Mouse (Mus musculus): ENCODE data around the gene Ctsll3.

Gene Ctsll3

DNA sequence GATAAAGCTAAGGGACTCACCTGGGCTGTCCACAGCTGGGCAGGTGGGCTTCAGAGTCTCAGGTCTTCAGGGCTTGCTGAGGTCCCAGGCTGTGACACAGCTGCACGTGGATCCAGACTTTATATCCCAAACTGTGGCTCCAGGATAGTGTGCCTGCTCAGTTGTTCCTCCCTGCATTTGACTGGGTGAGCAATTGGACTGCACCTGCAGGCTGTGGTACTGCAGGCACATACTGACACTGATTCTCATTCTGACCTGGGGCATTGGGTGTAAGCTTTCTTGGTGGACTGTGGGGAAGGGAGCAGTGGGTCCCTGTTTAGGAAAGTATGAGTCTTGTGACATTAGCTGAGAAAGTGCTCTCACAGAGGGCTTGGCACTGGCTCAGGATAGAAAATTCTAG lies at the start of gene Ctsll3:
Gene Ctsll3 (minus strand): TSS at position 101 of the 400 bp plus-strand sequence.
- no peak for DNase-seq

DNA sequence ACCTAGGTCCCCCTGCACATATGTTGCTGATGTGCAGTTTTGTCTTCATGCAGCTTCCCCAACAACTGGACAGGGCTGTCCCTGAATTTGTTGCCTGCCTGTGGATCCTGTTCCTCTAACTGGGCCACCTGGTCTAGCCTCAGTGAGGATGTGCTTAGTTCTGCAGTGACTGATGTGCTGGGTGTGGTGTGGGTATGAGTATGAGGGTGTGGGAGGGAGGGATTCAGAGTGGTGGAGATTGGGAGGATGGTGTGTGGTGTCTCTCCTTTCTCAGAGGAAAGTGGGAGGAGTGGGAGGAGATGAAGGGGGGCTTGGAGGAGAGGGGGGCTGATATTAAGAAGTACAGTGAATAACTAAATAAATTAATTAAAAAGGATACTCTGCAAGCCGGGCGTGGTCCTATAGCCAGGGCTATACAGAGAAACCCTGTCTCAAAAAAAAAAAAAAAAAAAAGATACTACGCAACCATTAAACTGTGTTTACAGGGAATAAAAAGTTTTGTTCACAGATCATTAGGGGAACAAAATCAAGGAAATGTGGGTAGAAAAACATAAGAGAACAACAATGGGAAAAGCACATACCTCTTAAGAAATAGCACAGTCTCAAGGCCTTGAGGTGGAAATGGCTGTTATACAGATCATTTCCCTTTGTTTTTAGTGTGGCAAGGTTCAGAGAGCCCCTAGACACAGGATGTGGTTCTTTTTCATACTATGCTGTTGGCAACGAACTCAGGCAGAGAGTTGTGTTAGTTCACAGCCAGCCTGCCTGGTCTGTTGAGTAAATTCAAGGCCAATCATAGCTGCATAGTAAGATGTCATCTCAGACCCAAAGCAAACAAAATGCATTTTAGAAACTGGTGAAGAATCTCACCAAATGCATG lies 45.8 kb upstream of the Ctsll3 start:
- DNase-seq = no peak

DNA sequence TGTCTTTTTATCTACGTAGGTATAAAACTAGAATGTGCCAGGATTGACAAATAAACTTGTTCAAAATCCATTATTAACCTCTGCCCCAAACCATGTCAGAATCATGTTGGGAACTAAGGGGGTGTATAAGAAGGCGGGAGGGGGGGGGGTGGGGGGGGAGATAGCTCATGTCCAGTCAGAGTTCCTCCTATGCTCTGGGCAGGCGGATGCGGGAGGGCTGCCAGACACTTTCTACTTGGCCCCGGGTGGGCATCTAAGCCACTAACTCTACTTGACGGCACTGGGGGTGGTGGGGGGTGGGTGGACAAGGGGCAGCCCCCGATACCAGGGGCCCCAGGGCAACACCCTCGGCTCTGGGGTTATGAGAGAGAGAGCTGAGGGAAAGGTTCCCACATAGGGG lies 40.5 kb upstream of the Ctsll3 start:
- DNase-seq = no peak

DNA sequence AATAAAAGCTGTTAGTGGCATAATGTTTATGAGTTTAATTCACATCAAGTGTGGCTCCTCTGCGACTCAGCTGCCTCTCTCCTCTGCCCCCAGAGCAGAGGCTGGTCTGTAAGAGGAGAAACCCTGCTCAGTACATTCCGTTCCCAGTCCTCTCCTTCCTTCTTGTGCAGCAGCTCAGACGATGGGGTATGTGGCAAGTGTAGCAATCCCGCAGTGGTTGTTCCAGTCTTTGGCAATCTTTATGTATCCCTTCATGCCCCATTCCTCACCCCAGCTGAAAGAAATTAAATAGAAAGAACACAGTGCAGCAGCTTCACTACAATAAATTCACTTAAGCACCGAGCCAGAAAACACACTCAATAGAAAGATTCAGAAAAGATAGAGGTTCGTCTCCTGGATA lies 40.1 kb upstream of the Ctsll3 start:
- no peak for DNase-seq

DNA sequence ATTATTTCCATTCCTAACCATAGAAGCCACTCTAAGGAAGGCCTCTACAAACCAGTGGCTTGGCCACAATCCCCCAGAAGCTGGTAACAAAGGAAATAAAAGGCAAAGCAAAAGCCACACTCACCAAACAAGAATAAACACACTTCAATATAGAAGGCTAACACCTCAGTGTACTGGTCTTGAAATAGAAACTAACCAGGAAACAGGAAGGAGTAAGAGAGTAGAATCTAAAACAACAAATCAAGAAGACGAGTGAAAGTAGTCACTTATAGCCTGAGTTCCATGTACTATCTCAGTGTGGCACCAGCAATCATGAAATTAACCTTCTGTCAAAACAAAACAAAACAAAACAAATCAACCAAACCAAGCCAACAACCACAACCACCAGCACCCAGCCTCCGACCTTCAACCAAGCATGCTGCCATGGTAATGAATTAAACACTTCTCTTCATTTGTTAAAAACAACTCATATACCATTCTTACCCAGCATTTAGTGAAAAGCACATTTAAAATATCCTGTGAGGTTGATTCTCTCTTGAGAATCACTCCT lies 36.8 kb upstream of the Ctsll3 start:
- no peak for DNase-seq

DNA sequence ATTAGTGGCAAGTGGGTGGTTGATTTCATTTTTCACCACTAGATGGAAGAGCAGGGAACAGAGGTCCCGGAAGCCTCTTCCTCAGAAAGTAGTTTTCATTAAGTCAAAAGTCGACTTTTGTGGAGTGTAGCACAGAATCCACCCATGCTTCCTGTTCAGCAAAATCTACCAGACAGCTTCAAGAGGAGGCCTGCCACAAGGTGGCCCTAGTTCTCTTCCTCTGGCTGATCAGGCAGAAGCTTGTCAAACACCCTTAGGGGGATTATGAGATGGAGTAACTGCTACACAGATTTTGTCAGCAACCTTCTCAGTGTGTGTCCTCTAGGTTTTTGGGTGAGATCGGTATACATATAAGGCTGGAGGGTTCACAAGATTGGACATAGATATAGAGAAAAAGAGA lies 23.4 kb upstream of the Ctsll3 start:
- no peak for DNase-seq

DNA sequence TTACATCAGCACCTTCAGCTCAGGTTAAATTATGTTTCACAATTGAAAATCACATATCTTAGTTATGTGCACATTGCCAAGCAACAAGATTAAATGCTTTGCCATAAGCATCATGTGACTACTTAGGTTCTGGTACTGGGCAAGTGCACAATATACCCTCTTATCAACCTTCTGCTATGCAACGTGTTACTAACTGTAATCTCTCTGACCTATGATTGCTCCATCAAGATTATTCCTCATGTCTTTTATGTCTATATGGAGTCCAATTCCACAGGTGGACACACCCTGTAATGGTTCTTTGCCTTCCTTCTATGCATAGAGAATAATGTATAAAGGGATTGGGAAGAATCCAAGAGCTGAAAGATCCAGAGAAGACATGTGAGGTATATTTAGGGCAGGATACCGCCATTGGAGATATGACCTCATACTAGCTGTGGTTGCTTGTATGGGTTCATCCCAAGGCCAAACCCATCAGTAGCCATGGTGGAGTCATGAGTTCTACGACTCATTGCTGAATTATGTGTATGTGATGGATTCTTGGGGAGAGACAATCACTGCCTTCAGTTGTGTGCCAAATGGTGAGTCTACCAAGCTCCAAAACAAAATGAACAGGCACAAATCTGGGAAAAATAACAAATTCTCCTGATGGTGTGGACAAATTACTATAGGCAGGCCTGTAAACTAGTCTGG lies 18.0 kb upstream of the Ctsll3 start:
- no peak for DNase-seq

DNA sequence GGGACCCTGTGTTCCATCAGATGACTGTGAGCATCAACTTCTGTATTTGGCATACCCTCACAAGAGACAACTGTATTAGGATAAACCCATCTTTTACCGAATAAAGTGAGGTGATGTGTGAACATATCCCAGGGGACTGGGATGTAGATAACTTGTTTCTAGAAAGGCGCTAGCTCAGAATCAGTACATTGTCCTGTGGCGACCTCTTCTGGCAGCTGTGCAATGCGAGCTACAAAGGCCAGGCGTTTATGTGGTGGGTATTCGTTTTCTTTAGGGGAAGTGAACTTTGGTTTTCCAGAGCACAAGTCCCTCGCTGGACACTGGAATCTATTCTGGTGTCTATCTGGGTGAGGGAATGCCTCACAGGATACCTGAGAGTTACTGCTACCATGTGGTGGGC lies 16.8 kb upstream of the Ctsll3 start:
- DNase-seq = peak; percentile 70

DNA sequence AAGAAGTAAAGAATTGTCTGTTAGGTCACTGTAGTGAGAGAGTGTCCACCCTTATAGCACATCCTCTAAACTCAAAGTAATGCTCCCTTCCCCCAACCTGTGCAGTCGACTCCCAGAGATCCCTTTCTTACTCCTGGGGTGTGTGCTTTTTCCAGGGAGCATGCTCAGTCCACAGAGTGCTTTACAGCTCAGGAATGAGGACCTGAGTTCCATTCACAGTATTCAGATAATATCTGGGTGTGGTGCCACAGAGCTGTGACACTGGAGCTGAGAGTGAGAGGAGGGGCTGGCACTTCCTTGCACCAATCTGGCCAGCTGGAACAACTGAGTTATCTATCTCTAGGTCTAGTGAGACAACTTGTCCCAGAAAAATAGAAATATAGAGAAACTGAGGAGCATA lies 11.1 kb upstream of the Ctsll3 start:
- no peak for DNase-seq

DNA sequence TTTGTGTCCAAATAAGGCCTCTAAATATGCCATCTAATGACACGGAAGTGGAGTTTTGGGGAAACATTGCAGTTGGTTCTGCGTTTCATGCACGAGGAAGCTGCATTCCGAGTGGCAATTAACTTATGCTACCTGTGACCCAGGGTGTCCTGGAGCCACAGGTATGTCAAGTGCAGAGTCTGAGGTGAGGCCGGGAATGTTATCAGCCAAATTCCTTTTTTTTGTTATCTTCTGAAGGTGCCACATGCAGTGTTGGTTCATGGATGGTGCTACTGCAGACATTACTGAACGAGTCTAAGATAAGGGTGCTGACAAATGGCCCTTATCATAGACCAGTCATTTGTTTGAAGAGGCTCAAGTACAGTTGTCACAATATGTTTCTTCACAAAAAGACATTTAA lies 10.1 kb upstream of the Ctsll3 start:
- DNase-seq = no peak

DNA sequence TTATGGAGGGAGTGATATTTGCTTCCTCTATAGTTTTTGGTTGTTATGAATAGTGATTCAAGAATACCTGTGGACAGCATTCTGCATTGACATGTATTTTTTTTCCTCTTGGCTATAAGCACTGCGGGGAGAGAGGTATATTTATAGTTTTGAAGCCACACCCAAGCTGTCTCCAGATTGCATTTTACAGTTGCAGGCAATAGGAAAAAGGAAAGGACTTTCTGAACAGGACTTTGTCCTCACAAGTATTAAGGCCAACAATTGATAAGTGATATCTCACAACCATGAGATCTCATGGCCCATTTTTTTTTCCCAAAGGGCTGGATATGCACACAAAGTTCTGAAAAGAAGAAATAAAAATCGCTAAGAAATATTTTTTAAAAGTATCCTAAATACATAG lies 7.0 kb upstream of the Ctsll3 start:
- DNase-seq = no peak

DNA sequence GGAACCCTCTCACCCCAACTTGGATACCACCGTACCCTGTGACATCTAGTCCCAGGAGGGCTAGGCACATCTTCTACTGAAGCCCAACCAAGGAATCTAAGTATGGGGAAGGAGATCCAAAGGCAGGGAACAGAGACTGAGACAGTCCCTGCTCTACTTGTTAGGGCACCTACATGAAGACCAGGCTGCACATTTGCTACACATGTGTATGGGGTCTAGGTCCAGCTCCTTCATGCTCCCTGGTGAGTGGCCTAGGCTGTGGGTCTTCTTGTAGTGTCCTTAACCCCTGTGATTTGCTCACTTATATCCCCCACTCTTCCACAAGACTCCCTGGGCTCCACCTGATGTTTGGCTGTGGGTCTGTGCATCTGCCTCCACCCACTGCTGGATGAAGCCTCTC lies 13.2 kb downstream of the Ctsll3 start:
- no peak for DNase-seq

DNA sequence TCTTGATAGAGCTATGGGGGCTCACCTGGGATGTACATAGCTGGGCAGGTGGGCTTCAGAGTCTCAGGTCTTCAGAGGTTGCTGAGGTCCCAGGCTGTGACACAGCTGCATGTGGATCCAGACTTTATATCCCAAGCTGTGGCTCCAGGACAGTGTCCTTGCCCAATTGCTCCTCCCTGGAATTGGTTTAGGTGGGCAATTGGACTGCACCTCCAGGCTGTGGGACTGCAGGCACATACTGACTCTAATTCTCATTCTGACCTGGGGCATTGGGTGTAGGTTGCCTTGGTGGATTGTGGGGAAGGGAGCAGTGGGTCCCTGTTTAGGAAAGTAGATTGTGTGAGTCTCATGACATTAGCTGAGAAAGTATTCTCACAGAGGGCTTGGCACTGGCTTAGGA lies 16.4 kb downstream of the Ctsll3 start, which contains the start of gene BC051665:
Gene BC051665 (minus strand): TSS at position 101 of the 400 bp plus-strand sequence.
- DNase-seq = no peak

DNA sequence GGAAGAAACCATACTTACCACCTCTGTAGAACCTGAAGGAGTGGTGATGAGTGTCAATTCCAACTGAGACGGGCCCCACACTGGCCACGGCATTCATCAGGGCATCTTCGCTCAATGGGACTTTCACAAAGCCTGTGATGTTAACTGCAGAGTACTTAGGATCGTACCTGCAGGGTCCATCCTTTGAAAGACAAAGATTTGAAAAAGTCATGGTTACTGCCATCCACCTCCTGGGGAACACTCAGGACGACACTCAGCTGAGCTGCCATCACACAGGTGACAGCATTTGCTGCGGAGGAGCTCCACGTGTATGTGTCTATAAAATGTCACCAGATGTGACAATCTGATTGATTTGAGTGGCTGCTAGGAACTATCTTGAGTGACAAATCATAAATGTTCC lies 19.3 kb downstream of the Ctsll3 start:
- DNase-seq = no peak

DNA sequence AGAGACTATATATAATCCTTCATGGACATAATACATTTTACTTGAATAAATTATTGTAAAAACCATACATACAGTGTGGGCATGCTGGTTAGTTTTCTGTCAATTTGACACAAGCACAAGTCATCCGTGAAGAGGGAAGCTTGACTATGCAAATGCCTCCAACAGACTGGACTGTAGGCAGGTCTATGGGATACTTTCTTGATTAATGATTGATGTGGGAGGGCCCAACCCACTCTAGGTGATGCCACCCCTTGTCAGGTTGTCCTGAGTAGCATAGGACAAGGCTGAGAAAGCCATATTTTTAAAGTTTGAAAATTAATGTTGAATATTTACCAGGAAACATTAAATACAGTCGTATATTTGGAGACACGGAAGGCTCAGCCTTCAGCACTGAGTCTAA lies 22.1 kb downstream of the Ctsll3 start:
- DNase-seq = no peak

DNA sequence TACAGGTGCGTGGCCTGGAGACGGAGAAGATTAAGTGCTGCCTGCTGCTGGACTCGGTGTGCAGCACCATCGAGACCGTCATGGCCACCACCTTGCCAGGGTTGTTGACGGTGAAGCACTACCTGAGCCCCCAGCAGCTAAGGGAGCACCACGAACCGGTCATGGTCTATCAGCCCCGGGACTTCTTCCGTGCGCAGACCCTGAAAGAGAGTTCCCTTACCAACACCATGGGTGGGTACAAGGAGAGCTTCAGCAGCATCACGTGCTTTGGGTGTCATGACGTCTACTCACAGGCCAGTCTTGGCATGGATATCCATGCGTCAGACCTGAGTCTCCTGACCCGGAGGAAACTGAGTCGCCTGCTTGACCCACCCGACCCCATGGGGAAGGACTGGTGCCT lies 41.5 kb downstream of the Ctsll3 start:
- no peak for DNase-seq

DNA sequence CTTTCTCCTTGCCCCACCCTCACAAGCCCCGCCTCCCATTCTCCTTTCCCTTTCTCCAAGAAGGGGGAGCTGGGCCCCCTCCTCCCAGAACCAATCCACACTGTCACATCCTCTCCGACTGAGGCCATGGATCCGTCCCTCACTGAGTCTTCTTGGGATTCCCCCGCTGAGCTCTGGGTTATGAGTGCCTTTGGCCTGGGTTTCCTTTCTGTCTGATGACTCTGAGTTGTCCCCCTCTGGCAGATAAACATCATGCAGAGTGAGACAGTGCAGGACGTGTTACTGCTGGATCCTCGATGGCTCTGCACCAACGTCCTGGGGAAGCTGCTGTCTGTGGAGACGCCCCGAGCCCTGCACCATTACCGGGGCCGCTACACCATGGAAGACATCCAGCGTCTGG lies 42.3 kb downstream of the Ctsll3 start:
- DNase-seq = no peak

DNA sequence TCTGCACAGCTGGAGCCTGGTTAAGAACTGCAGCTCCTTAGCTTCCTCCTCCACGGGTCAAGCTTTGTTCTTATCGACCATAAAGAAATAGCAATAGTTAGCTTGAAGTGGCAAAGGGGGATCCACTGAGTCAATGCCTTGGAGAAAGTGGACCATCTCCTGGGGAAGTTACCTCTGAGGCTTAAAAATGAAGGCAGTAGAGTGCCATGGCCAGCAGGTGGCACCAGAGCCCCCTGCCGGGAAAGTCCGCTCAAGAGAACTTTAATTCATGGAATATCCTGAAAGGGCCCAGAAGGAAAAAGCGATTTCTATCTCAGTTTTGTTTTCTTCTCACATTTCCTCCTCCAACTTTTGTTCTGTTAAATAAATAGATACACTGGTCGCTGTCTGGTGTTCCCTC lies 43.5 kb downstream of the Ctsll3 start:
- peak; percentile 68 for DNase-seq

DNA sequence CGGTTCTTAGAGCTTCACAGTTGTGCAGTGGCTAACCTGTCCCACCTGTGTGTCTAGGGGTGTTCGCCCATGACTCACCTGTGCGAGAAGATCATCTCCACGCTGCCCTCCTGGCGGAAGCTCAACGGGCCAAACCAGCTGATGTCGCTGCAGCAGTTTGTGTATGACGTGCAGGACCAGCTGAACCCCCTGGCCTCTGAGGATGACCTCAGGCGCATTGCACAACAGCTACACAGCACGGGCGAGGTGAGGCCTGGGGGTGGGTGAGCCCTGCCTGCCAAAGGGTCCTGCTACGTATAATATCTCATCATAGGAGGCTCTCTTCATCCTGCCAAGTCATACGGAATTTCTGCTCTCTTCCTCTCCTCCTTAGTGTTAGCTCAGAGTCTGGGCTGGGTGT lies 45.4 kb downstream of the Ctsll3 start:
- DNase-seq = no peak

DNA sequence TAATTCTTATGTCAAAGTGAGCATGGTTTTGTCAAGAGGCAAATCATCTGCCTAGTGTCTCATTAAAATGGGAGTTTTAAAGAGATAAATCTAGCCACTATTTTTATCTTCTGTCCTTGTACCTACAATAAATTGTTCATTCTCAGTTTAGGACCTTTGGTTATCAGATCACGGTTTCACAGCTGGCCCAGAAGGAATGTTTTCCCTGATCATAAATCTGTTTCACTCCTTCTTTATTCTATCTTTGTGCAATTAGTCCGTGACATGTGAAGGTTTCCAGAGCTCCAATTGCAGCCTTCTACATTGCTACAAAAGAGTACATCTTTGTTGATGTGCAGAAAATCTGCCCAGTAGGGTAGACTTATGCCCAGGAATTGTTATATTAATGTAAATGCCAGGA lies 47.4 kb downstream of the Ctsll3 start:
- DNase-seq = no peak

DNA sequence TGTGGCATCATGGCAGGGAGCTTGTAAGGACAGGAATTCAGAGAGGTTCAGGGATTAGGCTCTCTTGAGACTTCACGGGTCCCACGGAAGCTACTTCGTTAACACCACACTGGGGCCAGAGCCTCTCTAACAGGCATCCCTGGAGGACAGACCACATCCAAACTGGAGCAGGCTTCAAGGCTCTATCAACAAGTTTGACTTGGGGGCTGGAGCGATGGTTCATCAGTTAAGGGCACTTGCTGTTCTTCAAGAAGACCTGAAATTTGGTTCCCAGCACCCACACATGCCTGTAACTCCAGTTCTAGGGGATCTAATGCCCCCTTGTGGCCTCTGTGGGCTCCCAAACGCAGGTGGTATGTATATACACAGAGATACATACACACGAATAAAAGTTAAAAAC lies 49.4 kb downstream of the Ctsll3 start:
- no peak for DNase-seq

DNA sequence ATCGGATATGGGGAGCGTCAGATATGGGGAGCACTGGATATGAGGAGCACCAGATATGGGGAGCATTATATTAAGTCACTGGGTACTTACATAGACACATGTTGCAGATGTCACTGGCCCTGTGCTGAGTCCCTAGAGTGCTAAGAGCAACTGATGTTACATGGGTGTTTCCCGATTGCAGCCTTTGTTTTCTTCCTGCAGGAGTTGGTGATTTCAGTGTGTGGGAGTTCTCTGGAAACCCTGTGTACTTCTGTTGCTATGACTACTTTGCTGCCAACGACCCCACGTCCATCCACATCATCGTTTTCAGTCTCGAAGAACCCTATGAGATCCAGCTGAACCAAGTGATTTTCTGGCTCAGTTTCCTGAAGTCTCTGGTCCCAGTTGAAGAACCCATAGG lies 51.7 kb downstream of the Ctsll3 start:
- DNase-seq = no peak

DNA sequence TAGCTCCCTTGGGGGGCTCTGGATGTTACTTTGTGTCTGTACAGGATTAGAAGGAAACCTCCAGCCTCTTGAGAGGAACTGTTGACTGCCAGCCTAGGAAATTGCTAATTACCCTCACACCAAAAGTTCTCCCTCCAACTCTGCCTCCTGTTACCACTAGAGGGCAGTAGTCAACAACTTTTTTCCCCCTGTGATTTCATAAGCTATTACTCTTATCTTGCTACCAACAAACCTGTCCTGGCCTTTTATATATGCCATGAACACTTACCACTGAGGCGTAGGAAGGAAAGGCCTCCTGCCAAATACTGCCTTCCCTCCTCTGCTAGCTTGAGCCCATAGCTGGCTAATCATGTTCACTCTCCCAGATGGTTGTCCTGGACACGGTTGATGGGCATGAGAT lies 54.1 kb downstream of the Ctsll3 start:
- DNase-seq = peak; percentile 21

Measured in embryo, embryonic 11 days (tissue).